Mouse (Mus musculus): ENCODE measurements around the gene Slco6d1.
"Not testable (repeated sequence)": the region's sequence is repeated elsewhere in the genome, so short reads cannot be mapped to it uniquely, and the experiment has no call there.

Slco6d1 gene

GRCm38 (mm10) chr1:98420824-98421223, at the start of gene Slco6d1:
Gene Slco6d1 (plus strand): TSS chr1:98421124.
- DNase-seq: no peak

DNA sequence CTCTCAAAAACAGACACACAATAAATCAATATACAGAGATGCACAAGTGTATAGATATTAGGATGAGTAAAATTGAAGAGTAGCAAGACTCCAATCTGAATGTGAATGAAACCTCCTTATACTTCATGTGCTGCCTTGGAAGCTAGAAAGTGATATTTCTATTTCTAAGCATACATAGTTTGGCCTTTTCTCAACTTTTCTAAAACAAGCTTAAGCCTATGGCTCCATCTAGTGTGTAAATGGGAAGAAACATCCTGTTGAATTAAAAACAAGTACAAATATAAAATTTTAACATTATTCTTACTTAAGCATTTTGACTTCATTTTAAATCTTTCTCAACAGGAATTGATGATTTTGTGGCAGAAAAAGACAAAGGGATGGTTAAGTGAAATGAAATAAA, 28.9 kb upstream of the Slco6d1 start:
- no peak for DNase-seq

DNA sequence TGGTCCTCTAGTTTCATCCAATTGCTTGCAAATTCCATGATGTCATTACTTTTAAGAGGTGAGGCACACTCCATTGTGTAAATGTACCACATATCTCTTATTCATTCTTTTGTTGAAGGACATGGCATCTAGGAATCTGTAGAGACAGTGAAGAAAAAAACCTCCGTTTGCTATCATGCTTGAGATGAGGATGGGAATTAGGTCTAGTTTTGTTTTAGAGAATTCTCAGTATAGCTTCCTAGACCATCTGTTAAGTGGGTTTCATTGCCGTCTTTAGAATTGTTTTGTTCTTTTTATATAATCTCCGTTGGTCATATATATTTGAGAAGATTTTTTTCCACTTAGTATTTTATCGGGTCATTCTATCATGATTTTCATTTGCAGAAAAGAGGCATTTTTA, 27.0 kb downstream of the Slco6d1 start:
- no peak for DNase-seq

- DNase-seq: not testable (repeated sequence)
Measured at GRCm38 (mm10) chr1:98459224-98459623, 38.3 kb downstream of the Slco6d1 start.

GRCm38 (mm10) chr1:98476381-98476780, 55.5 kb downstream of the Slco6d1 start:
- DNase-seq: not testable (repeated sequence)

DNA sequence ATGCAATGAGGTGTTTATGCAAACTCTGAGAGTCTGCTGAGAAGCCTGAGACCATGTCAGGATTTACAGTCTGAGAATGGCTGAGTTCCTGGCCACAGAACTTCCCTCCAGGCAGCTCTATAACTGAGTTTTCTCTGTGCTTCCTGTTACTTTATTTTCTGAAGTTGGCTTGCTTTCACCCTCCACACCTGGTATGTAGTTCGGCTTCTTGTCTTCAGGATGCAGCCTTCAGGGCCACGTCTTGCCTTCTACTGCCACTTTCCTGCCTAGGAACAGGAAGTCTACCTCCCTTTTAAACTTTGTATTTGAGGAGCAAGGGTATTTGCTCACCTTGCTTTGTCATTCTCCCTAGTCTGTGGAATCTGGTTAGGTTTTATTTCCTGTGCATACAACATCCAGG, 58.3 kb downstream of the Slco6d1 start:
- no peak for DNase-seq

DNA sequence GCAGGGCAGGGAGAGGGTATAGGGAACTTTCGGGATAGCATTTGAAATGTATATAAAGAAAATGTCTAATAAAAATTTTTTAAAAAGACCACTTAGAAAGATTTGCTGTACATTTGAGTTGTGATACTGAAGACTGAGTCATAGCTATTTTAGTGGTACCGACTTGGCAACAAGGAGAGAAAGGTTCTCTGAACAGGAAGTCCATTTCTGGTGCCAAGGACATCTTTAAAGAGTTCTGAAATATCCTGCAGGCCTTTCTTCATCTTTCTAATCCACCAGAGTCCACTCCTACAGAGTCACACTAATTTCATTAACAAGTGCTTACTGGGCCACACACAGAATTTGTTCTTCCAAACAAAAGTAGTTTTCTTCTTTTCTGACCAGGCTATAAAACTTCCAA, 85.1 kb downstream of the Slco6d1 start:
- no peak for DNase-seq

DNA sequence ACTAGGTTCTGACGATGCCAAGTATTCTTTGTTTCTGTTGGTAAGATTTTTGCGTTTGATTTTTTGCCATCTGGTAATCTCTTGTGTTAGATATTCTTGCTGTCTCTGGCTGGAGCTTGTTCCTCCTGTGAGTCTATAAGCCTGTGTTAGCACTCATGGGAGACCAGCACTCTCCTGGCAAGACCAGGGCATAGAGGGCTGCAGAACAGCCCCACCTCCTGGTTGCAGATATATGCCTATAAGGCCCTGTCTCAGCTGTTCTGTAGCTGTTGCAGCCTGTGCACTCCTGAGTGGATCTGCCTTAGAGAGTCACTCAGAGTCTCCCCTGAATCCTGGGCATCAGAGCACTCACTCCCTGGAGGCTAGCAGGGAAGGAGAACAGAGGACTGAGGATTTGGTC, 102.1 kb downstream of the Slco6d1 start:
- DNase-seq: no peak

DNA sequence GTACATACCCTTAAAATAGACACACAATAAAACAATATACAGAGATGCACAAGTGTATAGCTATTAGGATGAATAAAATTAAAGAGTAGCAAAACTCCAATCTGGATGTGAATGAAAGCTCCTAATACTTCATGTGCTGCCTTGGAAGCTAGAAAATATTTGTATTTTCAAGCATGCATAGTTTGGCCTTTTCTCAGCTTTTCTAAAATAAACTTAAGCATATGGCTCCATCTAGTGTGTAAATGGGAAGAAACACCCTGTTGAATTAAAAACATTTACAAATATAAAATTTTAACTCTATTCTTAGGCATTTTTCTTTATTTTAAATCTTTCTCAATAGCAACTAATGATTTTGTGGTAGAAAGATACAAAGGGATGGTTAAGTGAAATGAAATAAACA, 102.6 kb downstream of the Slco6d1 start:
- DNase-seq: no peak

DNA sequence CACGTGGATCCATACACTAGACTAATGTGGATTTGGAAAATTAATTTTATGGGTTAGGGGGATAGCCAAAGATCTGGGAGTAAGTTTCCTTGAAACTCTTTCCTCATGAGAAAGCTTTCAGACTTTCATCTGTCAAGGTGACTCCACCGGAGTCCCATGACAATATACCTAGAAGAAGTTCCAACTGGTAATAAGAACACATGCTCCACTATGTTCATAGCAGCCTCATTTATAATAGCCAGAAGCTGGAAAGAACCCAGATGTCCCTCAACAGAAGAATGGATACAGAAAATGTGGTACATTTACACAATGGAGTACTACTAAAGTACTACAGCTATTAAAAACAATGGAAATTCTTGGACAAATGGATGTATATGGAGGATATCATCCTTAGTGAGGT, 107.4 kb downstream of the Slco6d1 start:
- DNase-seq: not testable (repeated sequence)

GRCm38 (mm10) chr1:98545372-98545771, 124.4 kb downstream of the Slco6d1 start:
- DNase-seq: no peak

GRCm38 (mm10) chr1:98554388-98554787, 133.5 kb downstream of the Slco6d1 start:
- no peak for DNase-seq

GRCm38 (mm10) chr1:98565701-98566100, 144.8 kb downstream of the Slco6d1 start:
- DNase-seq: no peak
